In genomic region chr10:57847916-57848682, GRCm38 (mm10) we compare ENCODE assay signal across 8 mouse cellular contexts. TPM values are rescaled to one million over a fixed set of nuclear protein-coding genes. Genes with fewer than 3 reads are reported as not detected.
DNase-seq lines count a peak whose midpoint lies in the region; ATAC-seq and TF ChIP-seq lines count a peak whose summit lies in the region.
"Had no signal": no experiment of that assay in that cellular context is flagged by ENCODE, and none has a peak within 500 bp of the region (broad histone marks: within the 10 kb centered on the region; RNA-seq: fewer than 3 reads in every experiment).

No protein-coding gene starts in this region.

- 60% methylated on average over 5 of the region's 6 CpGs for WGBS in spleen, adult 2 months
- 58% methylated on average over 6 of the region's 6 CpGs for WGBS in forebrain, embryonic 10.5 days
- WGBS in midbrain, postnatal 0 days: 54% methylated on average over 5 of the region's 6 CpGs

- no peak overlapping the region for H3K9ac ChIP-seq in midbrain, postnatal 0 days (replicated peaks; ENCODE audit: low read length, poor library complexity, severe bottlenecking)
- H3K9ac ChIP-seq: heart, embryonic 15.5 days had no signal

- no peak overlapping the region for H3K4me3 ChIP-seq in spleen, adult 2 months (ENCODE audit: extremely low read depth, insufficient read depth, insufficient read length)
- H3K4me3 ChIP-seq in bone marrow macrophage, adult 2 months (ENCODE audit: insufficient read depth, low read length): no peak overlapping the region
- no peak overlapping the region for H3K4me3 ChIP-seq in forebrain, embryonic 10.5 days
- no peak overlapping the region for H3K4me3 ChIP-seq in midbrain, postnatal 0 days (ENCODE audit: low read depth, low read length)
- H3K4me3 ChIP-seq: heart, embryonic 15.5 days had no signal

- H3K27ac ChIP-seq in spleen, adult 2 months (ENCODE audit: insufficient read depth, low read length): no peak overlapping the region
- H3K27ac ChIP-seq in bone marrow macrophage, adult 2 months (ENCODE audit: insufficient read depth, low read depth, low read length): no peak overlapping the region
- H3K27ac ChIP-seq in forebrain, embryonic 10.5 days: no peak overlapping the region
- no peak overlapping the region for H3K27ac ChIP-seq in midbrain, postnatal 0 days (ENCODE audit: low read depth, low read length)
- H3K27ac ChIP-seq: heart, embryonic 15.5 days had no signal

- H3K4me1 ChIP-seq in spleen, adult 2 months (ENCODE audit: control insufficient read depth, insufficient read depth, insufficient read length): no peaks in the 10 kb centered on the region
- no peaks in the 10 kb centered on the region for H3K4me1 ChIP-seq in bone marrow macrophage, adult 2 months (ENCODE audit: control insufficient read depth, insufficient read depth, low read length)
- no peaks in the 10 kb centered on the region for H3K4me1 ChIP-seq in forebrain, embryonic 10.5 days
- no peaks in the 10 kb centered on the region for H3K4me1 ChIP-seq in midbrain, postnatal 0 days (ENCODE audit: insufficient read depth, low read length)
- H3K4me1 ChIP-seq: heart, embryonic 15.5 days had no signal

- ATAC-seq in midbrain, postnatal 0 days (ENCODE audit: low FRiP score): peak; percentile 62

- peak; percentile 14 to 17 for DNase-seq in spleen, adult 2 months (ENCODE audit: low read depth in 1 of 2, low spot score in 2 of 2)
- no peak for DNase-seq in spleen, postnatal 14 days (ENCODE audit: low spot score in 2 of 2)
- DNase-seq in forebrain, embryonic 10.5 days (ENCODE audit: extremely low spot score, low spot score): peak; percentile 30
- DNase-seq in kidney, postnatal 4 days: peak; percentile 7 to 18
- peak; percentile 85 for DNase-seq in midbrain, postnatal 0 days (ENCODE audit: low spot score)
- DNase-seq in yolk sac, embryonic 10.5 days (ENCODE audit: low spot score): no peak

- no peak overlapping the region for H3K4me2 ChIP-seq in midbrain, postnatal 0 days (ENCODE audit: low read depth, low read length, poor library complexity, severe bottlenecking)
- H3K4me2 ChIP-seq: heart, embryonic 15.5 days had no signal

- H3K36me3 ChIP-seq in spleen, adult 2 months (ENCODE audit: control insufficient read depth, insufficient read depth, low read length): no peaks in the 10 kb centered on the region
- no peaks in the 10 kb centered on the region for H3K36me3 ChIP-seq in forebrain, embryonic 10.5 days (replicated peaks)
- no peaks in the 10 kb centered on the region for H3K36me3 ChIP-seq in midbrain, postnatal 0 days (ENCODE audit: insufficient read depth, low read length)
- H3K36me3 ChIP-seq: heart, embryonic 15.5 days had no signal

- no peaks in the 10 kb centered on the region for H3K27me3 ChIP-seq in spleen, adult 2 months (ENCODE audit: control insufficient read depth, insufficient read depth, low read length)
- H3K27me3 ChIP-seq in forebrain, embryonic 10.5 days (ENCODE audit: poor library complexity, severe bottlenecking): no peaks in the 10 kb centered on the region
- no peaks in the 10 kb centered on the region for H3K27me3 ChIP-seq in midbrain, postnatal 0 days (ENCODE audit: insufficient read depth, low read length)

- no peak for TF ChIP-seq CTCF in spleen, adult 2 months (IDR thresholded peaks at IDR 0.05; ENCODE audit: extremely low read depth, insufficient read depth, insufficient read length, insufficient replicate concordance)
- 0 out of 2 replicates have a peak, but pooled peaks have one; percentile 7 for TF ChIP-seq CTCF in bone marrow macrophage, adult 2 months (IDR thresholded peaks at IDR 0.05; ENCODE audit: low read depth, low read length)
- peak; percentile 94 for TF ChIP-seq CTCF in midbrain, postnatal 0 days (IDR thresholded peaks at IDR 0.05)

- H3K9me3 ChIP-seq in forebrain, embryonic 10.5 days: no peaks in the 10 kb centered on the region
- no peaks in the 10 kb centered on the region for H3K9me3 ChIP-seq in midbrain, postnatal 0 days (ENCODE audit: low read length)
- H3K9me3 ChIP-seq: heart, embryonic 15.5 days had no signal

- no peak for TF ChIP-seq POLR2A in spleen, adult 2 months (IDR thresholded peaks at IDR 0.05; ENCODE audit: low read depth, low read length)
- TF ChIP-seq POLR2A in bone marrow macrophage, adult 2 months (IDR thresholded peaks at IDR 0.05; ENCODE audit: borderline replicate concordance, low read depth, low read length): no peak

RNA-seq across cellular contexts. Expression of gene Smpdl3a, which starts 54.0 kb away (rescaled TPM):
- 89.4 and 103 TPM in 2 replicates for polyA plus RNA-seq in spleen, adult 2 months (2012; rRNA removed)
- polyA plus RNA-seq in bone marrow macrophage, adult 2 months (2012; ENCODE audit: insufficient read depth, insufficient read length, missing spikeins): 343 and 368 TPM in 2 replicates
- 5.1 and 5.9 TPM in 2 replicates for polyA plus RNA-seq in forebrain, embryonic 10.5 days (2016; fragmentation: Nextera tagmentation; extraction: Ambion mirVana)
- 28.9 and 31.7 TPM in 2 replicates for total RNA-seq in midbrain, postnatal 0 days (2014; rRNA removed)
- polyA plus RNA-seq in midbrain, postnatal 0 days (2015; fragmentation: Nextera tagmentation; extraction: Ambion mirVana): 31.0 and 33.4 TPM in 2 replicates

Comparison
In these comparisons a context has a peak if more than half of its experiments do, and no peak if none do; other contexts are left out.
1. DNase-seq: peak in spleen, adult 2 months (2 of 2), forebrain, embryonic 10.5 days (single experiment), kidney, postnatal 4 days (2 of 2) and midbrain, postnatal 0 days (single experiment); none in spleen, postnatal 14 days (0 of 2) and yolk sac, embryonic 10.5 days (single experiment).